Mouse (Mus musculus): ENCODE data around the gene Snx5.

The Snx5 gene

DNA sequence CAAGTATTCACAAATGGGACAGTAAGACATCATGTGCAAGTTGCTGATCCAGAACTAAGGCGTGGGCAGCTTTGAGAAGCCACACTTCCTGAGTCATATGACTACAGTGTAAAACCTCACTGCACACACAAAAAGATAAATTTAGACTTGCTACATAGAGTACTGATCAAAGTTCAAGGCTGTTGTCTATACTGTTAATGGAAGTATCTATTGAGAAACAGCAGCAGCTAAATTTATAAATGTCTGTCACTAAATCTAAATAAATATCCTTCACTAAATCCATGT is 3.0 kb downstream of the Snx5 start:
- peak in 1 of 2 experiments; percentile 27 for DNase-seq (ENCODE audit: low spot score in 2 of 2)

DNA sequence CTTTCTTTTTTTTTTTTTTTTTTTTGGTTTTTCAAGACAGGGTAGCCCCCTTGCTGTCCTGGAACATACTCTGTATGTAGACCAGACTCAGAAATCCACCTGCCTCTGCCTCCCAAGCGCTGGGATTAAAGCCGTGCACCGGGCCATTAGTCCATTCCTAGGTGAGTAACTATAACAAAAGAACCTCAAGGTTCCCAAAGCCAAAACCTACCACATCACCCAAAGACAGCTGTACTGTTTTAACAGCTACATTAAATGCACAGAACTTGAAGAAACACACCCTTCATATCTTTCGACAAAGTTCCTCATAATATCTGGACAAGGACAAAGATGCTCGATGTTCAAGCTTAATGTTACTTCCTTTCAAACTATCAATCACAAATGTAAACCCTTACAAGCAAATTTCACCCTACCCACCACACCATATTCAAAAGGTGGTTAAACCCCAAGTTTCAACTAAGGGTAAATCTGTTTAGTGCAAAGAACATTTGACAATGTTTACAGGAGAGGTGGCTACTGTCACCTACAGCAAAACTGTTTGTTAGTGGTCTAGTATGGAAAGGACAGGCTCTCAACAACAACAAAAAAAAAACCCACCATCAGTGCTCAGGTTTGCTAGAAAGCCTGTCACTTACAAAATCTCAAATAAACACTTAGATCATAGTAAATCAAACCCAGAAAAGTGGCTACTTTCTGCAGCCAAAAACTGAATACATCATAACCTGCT is 3.5 kb downstream of the Snx5 start:
- DNase-seq (ENCODE audit: low spot score in 2 of 2) = no peak

DNA sequence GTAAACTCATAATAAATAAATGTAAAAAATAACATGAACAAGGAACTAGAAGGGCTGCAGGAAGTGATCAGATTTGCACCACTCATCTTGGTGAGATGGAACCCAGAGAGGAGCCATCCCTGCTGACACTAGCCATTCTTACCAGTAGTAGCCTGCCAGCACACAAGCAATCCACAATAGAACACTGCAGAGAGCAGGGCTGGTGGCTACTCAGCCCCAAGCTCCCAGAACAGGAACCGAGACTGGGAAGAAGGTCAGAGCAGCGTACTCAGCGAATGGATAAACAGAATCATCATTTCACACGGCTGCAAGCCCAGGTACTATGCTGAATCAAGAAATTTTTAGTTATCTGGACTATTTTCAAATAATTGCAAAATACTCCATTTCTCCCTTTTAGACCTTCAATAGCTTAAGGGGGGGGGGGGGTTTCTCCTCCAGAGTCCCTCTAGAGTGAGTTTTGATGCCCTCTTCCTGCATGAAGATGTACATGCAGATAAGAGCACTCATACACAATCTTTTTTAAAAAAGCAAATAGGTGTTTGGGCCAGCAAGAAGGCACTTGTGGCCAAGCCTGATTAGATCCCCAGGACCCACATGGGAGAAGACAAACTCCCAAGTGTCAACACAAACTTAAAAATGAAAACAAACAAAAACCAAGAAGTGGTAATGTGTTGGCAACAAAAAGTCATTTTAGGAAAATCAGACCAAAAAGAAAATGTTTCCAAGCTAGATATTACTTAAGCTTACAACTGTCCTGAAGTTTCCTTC is 4.6 kb downstream of the Snx5 start:
- no peak for DNase-seq (ENCODE audit: low spot score in 2 of 2)

DNA sequence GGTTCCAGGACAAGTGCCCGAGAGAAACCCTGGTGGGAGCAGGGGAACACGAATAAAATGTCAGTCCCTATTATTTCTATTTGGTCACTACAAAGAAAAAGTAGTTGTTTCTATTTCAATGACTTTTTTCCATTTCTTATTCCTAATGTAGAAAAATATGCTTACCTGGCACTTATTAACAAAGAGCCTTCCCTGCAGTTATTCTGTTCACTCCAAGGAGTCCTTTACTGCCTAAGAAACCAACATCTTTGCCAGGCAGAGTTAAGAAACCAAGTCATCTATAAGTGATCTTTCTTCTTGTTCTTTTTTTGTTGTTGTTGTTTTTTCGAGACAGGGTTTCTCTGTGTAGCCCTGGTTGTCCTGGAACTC is 5.6 kb downstream of the Snx5 start:
- no peak for DNase-seq (ENCODE audit: low spot score in 2 of 2)

DNA sequence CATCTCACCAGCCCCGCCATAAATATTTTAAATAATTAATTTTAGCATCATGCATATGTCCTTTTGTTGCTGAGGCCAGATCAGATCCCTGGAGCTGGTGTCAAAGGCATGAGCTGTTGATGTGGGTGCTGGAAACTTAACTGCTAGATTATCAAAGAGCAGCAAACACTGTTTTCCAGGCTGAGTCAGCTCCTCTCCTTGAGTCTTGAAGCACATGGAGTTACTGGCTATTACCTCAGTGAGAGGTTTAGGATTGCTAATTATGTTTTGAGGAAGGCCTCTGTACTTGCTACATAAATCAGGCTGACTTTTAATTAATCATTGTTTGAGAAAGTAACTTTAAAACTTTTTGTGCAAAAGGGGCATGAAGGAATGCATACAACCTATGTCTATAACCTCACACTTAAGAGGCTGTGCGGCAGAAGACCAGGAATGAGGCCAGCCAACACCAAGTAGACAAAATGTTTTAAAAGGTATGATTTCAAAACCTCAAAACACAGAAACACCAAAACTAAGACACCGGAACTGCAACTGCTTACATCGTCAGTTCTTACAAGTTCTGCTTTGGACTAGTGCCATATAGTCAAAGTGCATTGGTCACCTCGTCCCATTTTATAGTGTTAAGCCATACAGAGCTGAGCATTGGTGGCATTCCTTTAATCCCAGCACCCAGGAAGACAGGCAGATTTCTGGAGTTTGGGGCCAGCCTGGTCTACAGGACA is 6.1 kb downstream of the Snx5 start:
- no peak for DNase-seq (ENCODE audit: low spot score in 2 of 2)

- no peak for DNase-seq (ENCODE audit: low spot score in 2 of 2)
Measured at GRCm38 (mm10) chr2:144262837-144263236, 7.9 kb downstream of the Snx5 start.

- DNase-seq (ENCODE audit: low spot score in 2 of 2) = no peak
Measured at GRCm38 (mm10) chr2:144250111-144250510, 20.6 kb downstream of the Snx5 start.

DNA sequence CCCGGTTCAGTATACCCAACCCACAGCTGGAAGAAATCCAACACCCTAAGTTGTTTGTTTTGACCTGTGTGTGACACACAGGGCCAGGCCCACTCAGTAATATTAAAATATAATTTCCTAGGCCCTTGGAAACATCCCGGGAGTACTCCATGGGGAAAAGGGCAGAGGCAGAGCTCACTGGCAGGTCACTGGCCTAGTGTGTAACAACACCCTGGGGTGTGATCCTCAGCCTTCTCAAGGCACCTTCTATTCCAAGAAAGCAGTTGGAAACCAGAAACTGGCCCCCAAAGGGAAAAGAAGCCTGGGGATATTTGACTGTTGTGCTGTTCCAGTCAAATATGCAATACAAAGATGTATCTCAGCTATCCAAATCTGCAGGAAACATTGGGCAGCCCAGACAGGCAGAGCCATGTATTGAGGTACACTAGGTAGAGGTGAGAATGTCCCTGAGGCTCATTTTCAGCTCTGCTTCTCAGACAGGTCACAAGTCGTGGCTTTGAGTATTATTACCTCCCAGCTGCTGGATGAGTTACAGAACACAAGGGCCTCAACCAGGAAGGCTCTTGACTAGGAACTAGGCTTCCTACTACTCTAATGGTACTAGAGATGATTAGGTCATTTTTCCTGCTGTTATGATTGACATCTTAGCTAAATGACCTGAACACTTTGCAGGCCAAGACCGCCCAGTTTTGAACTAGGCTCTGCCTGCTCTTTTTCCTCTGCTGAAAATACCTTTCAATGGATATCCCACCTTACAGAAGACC is 21.9 kb downstream of the Snx5 start:
- no peak for DNase-seq (ENCODE audit: low spot score in 2 of 2)

GRCm38 (mm10) chr2:144247337-144247978 is 23.2 kb downstream of the Snx5 start:
- no peak for DNase-seq (ENCODE audit: low spot score in 2 of 2)

DNA sequence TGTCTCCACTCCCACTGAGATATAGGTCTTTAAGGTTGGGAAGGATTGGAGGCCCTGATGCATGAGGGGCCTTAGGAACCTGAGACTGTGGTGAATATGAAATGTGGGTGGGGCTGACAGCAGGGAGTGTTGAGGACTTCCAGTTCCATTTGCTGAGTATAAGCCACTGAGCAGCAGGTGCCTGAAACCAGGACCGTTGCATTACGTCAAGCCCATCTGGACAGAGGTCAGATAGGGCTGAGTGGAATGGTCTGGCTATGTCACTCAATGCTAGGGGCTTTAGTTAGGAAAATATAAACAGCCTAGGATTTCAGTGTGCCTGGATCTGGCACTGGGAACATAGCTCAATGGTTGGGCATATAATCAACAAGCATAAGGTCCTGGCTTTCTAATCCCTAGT is 24.4 kb downstream of the Snx5 start:
- DNase-seq (ENCODE audit: low spot score in 2 of 2) = no peak

- DNase-seq (ENCODE audit: low spot score in 2 of 2) = no peak
Measured at GRCm38 (mm10) chr2:144245464-144245863, 25.2 kb downstream of the Snx5 start.

DNA sequence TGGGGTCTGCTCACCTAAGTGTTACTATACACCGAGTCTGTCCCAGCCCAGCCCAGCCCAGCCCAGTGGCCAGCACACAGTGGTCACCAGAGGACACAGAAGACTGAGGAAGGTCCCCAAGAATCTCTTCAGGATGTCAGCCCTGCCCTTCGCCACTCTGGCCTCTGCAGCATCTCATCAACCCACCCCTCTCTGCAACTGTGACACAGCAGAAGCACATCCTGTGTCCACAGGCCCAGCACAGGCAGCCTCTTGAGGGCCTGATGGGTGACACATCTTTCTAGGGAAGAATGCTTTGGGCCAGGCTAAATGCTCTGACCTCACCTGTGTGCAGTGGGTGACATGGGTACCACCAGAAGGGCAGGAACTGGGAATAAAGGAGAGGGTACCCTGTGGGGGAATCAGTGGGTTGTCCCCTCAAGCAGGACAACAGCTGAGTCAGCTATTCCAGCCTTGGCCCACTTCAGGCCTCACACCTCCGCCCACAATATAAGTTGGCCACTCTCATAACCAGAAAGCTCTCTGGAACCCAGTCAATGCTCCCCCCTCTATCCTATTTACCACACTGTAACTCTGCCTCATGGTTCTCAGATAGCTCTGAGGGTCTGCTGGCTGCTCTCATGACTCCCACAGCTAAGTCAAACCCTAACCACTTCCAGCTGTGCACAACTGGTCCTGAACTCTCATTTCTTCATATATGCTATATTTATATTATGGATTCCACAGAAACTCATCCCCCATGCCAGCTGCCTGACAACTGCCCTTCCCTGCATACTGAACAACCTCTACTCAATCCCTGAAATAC is 30.4 kb downstream of the Snx5 start:
- no peak for DNase-seq (ENCODE audit: low spot score in 2 of 2)

GRCm38 (mm10) chr2:144239318-144239717 is 31.4 kb downstream of the Snx5 start:
- no peak for DNase-seq (ENCODE audit: low spot score in 2 of 2)

- no peak for DNase-seq (ENCODE audit: low spot score in 2 of 2)
Measured at GRCm38 (mm10) chr2:144238341-144238740, 32.4 kb downstream of the Snx5 start.

DNA sequence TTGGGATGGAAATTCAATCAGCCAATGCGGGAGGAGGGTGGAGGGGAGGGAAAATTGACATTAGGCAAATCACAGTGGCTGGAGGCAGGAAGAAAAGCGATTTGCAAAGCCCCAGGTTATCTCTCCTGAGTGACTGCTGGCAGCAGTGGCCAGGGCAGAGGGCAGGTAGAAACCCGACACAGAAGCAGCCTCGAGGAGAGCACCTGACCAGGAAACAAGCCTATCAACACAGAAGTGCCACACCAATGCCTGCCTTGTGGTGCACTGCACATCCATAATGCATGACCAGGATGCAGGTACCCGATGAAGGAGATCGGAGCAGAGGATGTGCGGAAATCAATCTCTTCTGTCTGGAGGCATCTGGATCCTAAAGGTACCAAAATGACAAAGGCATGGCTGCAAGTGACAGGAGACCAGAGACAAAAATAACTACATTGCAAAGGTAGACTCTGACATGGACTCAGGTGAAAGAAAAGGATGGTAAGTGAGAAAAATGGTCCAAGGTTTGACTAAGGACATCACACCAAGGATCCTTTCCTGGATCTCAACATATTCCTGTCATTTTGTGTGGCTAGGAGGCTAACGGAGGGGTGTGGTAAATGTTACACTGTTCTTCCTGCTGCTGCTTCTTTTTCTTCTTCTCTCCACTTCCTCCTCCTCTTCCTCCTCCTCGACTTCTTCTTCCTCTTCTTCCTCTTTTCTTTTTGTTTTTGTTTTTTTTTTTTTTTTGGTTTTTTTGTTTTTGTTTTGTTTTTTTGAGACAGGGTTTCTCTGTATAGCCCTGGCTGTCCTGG is 33.7 kb downstream of the Snx5 start:
- DNase-seq (ENCODE audit: low spot score in 2 of 2) = no peak

DNA sequence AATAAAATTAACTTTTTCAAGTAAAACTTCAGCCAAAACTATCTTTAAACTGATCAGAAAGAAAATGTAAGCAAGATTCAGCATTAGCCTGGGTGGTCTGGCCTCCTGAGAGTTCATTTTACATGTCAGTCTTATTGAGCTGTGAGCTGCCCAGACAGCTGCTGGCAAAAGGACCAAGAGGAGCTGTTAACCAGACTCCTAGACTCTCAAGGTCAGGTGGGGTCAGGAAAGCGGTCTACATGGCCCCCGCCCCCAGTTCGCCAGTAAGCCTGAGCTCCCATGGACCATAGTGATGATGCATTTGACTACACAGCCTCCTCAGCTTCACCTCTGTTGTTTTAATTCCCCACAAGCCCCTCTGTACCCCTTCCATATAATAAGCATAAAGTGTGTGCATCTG is 34.9 kb downstream of the Snx5 start:
- no peak for DNase-seq (ENCODE audit: low spot score in 2 of 2)

DNA sequence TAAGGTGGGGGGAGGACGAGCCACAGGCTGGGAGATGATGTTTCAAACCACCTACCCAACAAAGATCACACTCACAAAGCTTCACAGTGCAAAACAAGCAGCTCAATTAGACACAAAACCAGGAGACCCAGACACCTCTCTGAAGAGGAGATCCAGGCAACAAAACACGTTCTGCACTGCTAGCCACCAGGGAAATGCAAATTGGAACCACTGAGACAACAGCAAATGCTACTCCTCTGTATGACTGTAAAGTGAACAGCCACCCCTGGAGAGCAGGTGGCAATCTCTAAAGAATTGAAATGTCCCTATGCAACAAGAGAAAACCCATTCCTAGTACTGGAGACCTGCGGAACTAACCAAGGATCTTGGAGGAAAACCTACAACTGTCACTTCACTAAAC is 37.2 kb downstream of the Snx5 start:
- DNase-seq (ENCODE audit: low spot score in 2 of 2) = no peak

DNA sequence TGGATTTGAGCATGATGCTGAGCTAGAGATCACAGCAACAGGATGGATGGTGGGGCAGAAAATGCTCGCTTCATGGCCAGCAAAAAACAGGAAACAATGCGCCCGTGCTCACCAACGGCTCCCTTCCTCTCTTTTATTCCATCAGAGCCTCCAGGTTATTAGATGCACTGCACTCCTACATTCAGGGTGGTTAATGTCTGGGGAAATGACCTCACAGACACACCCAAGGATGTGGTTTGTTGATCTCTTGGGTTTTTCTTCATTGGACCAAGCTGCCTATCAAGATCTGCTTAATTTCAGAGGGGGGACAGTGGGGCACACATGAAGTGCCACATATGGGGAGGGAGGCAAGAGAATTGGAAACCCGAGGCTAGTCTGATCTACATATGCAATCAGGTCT is 39.6 kb downstream of the Snx5 start:
- no peak for DNase-seq (ENCODE audit: low spot score in 2 of 2)

DNA sequence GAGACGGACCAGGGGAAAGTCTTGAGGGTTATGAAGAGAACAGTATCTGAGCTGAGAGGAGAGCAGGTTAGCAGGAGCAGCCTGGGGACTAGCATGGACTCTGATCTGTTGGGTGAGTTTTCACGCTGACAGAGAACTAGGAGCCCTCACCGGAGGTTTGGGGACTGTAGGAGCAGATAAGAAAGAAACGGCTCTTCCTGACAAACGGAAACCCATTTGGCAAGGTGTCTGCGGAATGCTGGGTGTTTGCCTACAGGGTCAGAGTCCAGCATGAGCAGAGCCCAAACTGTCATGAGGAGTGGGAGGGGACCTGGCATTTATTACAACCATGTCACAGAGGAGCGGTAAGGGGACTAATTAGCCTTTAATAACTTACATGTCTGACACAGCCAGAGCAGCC is 40.2 kb downstream of the Snx5 start:
- no peak for DNase-seq (ENCODE audit: low spot score in 2 of 2)

DNA sequence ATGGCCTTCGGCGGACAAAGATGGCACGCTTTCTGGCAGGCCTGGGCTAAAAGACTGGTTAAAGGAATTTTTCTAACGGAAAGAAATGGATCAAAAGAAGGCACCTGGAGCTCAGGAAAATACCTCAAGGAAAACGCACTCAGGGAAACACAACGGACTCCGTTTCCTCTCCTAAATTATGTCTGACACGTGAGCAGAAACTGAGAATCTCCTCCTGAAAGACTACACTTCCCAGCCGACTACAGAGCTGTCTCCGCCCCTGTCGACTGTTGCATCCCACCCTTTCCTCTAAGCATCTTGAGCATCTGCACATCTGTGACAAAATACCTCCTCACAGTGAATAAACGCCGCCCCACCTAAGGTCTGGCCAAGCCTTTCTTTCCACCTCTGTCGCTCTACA is 41.1 kb downstream of the Snx5 start:
- no peak for DNase-seq (ENCODE audit: low spot score in 2 of 2)
